Mouse (Mus musculus) E14TG2a.4 (cell line): ENCODE data around the gene Hpf1.

Source experiments
- CTCF ChIP-seq: conservative IDR thresholded peaks from 2 replicates; pipeline ENCODE4 v1.5.1; 2014; ENCODE audit warnings: low read length
- NANOG ChIP-seq: IDR thresholded peaks from 2 replicates; pipeline ENCODE4 v1.6.1; 2014; ENCODE audit warnings: borderline replicate concordance, low read length, mixed read lengths
- POU5F1 ChIP-seq: IDR thresholded peaks from 2 replicates; pipeline ENCODE4 v1.6.1; 2014; ENCODE audit warnings: low read length, borderline replicate concordance

DNA sequence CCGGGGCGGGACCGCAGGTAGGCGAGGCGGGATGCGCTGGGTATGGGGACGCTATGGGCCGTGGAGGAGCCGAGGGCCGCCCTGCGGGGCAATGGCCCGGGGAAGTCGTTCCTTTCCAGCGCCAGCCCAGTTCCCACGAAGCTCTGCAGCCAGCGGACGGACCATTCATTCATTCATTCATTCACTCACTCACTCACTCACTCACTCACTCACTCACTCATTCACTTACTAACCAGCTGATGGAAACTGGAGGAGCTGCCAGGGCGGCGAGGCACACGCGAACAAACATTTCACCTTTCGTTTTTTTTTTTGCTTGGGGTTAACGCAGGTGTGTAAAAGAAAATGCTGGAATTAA lies 279 bp downstream of the Hpf1 start:
- TF ChIP-seq CTCF (no peak), POU5F1 (no peak), NANOG (no peak)
